Mouse (Mus musculus) heart, embryonic 16.5 days (tissue): ENCODE results near the gene Gm7029. TPM values are rescaled to one million over a fixed set of nuclear protein-coding genes. Genes with fewer than 3 reads are reported as not detected.
A peak's percentile ranks its signal among the peaks of the same experiment; 100 is the strongest.
"Not testable (repeated sequence)": the region's sequence is repeated elsewhere in the genome, so short reads cannot be mapped to it uniquely, and the experiment has no call there.

Experiments
- ATAC-seq: fragments of 200-750 bp; cut with Nextera tagmentation; replicated peaks from 2 replicates; pipeline ENCODE4 v1.8.0; 2017; ENCODE audit warnings: moderate number of reproducible peaks; ENCODE audit not compliant: insufficient read depth, low FRiP score; ENCODE audit errors: extremely low read depth
- H3K27ac ChIP-seq: fragments of 300-500 bp; sonication (generic); 2 replicates; pipeline ENCODE4 v1.5.1; 2014; ENCODE audit warnings: mild to moderate bottlenecking, low read length, control low read depth, moderate library complexity
- H3K27me3 ChIP-seq: fragments of 300-500 bp; sonication (generic); 2 replicates; pipeline ENCODE4 v1.6.1; 2014; ENCODE audit warnings: low read length, mixed read lengths; ENCODE audit not compliant: control insufficient read depth, insufficient read depth
- H3K36me3 ChIP-seq: fragments of 300-500 bp; sonication (generic); 2 replicates; pipeline ENCODE4 v1.6.1; 2014; ENCODE audit not compliant: control insufficient read depth, insufficient read depth
- H3K4me1 ChIP-seq: fragments of 300-500 bp; sonication (generic); 2 replicates; pipeline ENCODE4 v1.6.1; 2014; ENCODE audit warnings: low read length, mixed read lengths; ENCODE audit not compliant: control insufficient read depth, insufficient read depth
- H3K4me2 ChIP-seq: fragments of 300-500 bp; sonication (generic); 2 replicates; pipeline ENCODE4 v1.6.1; 2014; ENCODE audit warnings: low read depth, mild to moderate bottlenecking, control low read depth, low read length
- H3K4me3 ChIP-seq: fragments of 300-500 bp; sonication (generic); 2 replicates; pipeline ENCODE4 v1.5.1; 2014; ENCODE audit warnings: mild to moderate bottlenecking, control low read depth, low read length
- H3K9ac ChIP-seq: fragments of 300-500 bp; sonication (generic); 2 replicates; pipeline ENCODE4 v1.6.1; 2014; ENCODE audit warnings: low read length, control low read depth
- H3K9me3 ChIP-seq: fragments of 300-500 bp; sonication (generic); replicated peaks from 2 replicates; pipeline ENCODE4 v1.6.1; 2016; ENCODE audit warnings: low read length; ENCODE audit not compliant: control insufficient read depth
- WGBS: fragments of 180-500 bp; shearing (Covaris S2); extraction: QIAGEN DNeasy Blood & Tissue Kit; methylation state at CpG from one replicate; pipeline ENCODE4 v1.1.7; 2014; 5-methylcytosine and 5-hydroxymethylcytosine counted together
- polyA plus RNA-seq: library from polyadenylated mRNA; unstranded; fragments of >200 nt; fragmentation: Nextera tagmentation; extraction: Ambion mirVana; gene quantifications from 2 replicates; pipeline ENCODE4 v1.2.1, GENCODE M21; 2015

Gm7029 gene
- polyA plus RNA-seq, 1 experiment from 2014 or later = not detected

DNA sequence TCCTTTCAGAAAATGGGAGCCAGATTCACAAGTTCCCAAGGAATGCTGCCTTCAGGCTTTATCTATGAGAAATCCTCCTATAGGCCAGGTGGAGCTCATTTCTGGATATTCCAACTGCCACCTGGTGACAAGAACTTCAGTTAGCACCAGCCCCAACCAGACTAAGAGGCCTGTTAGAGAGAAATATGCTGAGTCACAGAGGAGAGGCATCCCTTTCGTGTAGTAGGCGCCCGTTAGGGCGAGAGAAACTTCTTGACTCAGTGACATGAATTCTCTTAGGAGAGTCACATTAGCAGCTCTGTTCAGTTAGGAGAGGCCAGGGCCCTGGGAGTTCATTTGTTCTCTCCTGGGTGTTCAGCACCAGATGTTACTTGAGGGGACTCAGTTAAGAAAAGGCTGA is 26.0 kb downstream of the Gm7029 start:
- H3K27ac ChIP-seq = no peak overlapping the region
- no peaks in the 10 kb centered on the region for H3K27me3 ChIP-seq
- no peaks in the 10 kb centered on the region for H3K36me3 ChIP-seq
- no peak overlapping the region for H3K4me3 ChIP-seq
- H3K4me1 ChIP-seq = no peaks in the 10 kb centered on the region
- no peak overlapping the region for H3K9ac ChIP-seq
- ATAC-seq = no peak
- 63% methylated on average over 4 of the region's 4 CpGs for WGBS
- no peak overlapping the region for H3K4me2 ChIP-seq
- no peaks in the 10 kb centered on the region for H3K9me3 ChIP-seq

DNA sequence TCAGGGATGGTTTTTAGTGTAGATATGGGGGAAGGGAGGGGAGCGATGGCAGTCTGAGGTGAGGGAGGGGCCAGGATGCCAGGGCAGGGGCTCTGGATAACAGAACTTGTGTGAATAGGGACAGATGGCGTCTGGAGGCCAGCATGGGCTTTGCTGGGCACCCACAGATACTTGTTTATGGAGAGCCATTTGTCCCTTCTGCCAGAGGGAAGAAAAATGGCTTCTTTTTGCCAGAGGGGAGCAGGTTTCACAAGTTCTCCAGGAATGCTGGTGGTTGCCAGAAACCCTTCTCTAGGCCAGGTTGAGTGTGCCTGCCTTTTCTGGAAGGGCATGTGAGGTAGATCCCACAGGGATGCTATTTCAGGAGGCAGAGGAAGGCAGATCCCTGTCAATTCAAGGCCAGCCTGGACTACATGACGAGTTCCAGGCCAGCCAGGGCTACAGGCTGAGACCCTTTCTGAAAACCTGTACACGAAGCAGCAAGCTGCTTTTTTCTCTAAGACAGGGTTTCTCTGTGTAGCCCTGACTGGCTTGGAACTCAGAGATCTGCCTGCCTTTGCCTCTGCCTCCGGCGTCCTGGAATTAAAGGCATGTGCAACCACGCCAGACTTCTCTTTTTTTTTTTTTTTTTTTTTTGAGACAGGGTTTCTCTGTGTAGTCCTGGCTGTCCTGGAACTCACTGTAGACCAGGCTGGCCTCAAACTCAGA is 26.8 kb downstream of the Gm7029 start:
- H3K36me3 ChIP-seq = no peaks in the 10 kb centered on the region
- H3K27me3 ChIP-seq = no peaks in the 10 kb centered on the region
- H3K9ac ChIP-seq = no peak overlapping the region
- WGBS = 57% methylated on average over 7 of the region's 7 CpGs
- no peaks in the 10 kb centered on the region for H3K9me3 ChIP-seq
- H3K27ac ChIP-seq = no peak overlapping the region
- ATAC-seq = no peak
- no peak overlapping the region for H3K4me3 ChIP-seq
- no peaks in the 10 kb centered on the region for H3K4me1 ChIP-seq
- H3K4me2 ChIP-seq = no peak overlapping the region

DNA sequence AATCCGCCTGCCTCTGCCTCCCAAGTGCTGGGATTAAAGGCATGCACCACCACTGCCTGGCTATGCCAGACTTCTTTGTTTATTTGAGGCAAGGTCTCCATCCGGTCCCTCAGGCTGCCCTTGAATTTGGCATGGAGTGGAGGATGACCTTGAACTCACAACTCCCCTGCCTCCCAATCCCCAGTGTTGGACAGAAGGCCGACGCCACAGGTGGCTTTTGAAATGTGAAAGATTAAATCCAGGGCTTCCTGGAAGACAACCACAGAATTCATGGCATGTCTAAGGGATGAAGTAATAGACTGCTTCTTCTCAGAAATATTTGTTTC is 27.3 kb downstream of the Gm7029 start:
- ATAC-seq = no peak
- Histone ChIP-seq H3K27ac (no peak overlapping the region; the same call in 1 of the 2 replicates), H3K4me1 (no peaks in the 10 kb centered on the region), H3K9me3 (no peaks in the 10 kb centered on the region), H3K9ac (no peak overlapping the region), H3K27me3 (no peaks in the 10 kb centered on the region), H3K4me2 (no peak overlapping the region), H3K4me3 (no peak overlapping the region), H3K36me3 (no peaks in the 10 kb centered on the region)
- 71% methylated on average over 4 of the region's 4 CpGs for WGBS

DNA sequence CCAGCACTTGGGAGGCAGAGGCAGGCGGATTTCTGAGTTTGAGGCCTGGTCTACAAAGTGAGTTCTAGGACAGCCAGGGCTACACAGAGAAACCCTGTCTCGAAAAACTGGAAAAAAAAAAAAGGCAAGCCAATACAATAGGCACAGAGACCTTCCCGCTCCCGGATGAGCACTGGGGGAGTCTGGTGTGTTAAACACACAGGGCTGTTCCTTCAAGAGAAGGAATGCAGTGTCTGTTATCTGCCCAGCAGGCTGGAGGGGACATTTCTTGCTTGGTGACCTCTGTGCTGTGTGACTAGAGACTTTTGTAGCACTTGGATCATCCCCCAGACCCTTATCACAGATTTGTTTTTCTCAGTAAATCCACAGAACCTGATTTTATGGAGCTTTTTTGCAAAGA is 28.0 kb downstream of the Gm7029 start:
- no peak overlapping the region for H3K4me2 ChIP-seq
- no peaks in the 10 kb centered on the region for H3K27me3 ChIP-seq
- H3K4me1 ChIP-seq = no peaks in the 10 kb centered on the region
- no peak for ATAC-seq
- H3K27ac ChIP-seq = no peak overlapping the region; the same call in 1 of the 2 replicates
- H3K9me3 ChIP-seq = no peaks in the 10 kb centered on the region
- H3K4me3 ChIP-seq = no peak overlapping the region
- WGBS = 72% methylated on average over 4 of the region's 4 CpGs
- no peaks in the 10 kb centered on the region for H3K36me3 ChIP-seq
- no peak overlapping the region for H3K9ac ChIP-seq

DNA sequence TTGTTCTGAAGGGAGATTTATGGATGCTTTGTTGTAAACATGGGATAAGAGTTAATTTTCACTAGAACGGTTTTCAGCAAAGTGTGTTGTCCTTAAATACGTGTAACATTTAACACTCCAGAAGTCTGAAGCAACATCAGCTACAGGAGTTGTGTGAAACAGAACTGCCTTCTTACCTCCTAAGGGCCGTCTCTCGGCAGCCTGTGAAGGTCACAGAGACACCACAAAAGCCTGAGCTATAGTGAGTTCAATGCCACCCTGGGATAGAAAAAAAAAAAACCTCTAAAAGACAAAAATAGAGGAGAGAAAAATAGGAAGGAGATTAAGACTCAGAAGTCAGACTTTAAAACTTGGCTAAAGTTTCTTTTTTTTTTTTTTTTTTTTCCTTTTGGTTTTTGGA is 28.4 kb downstream of the Gm7029 start:
- ATAC-seq = no peak
- H3K9ac ChIP-seq = no peak overlapping the region

DNA sequence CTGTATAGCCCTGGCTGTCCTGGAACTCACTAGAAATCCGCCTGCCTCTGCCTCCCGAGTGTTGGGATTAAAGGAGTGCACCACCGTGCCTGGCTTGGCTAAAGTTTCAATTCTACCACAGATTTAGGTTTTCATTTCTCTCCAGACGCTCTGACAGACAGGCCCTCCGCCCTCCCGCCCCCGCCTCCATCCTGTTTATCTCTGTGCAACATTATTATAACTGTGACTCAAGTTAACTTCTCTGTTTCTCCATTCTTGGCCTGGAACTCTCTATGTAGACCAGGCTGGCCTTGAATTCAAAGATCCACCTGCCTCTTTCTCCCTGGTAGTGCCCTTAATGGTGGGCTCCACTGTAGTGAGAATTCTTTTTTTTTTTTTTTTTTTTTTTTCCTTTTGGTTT is 28.9 kb downstream of the Gm7029 start:
- Histone ChIP-seq H3K27me3 (no peaks in the 10 kb centered on the region), H3K4me3 (no peak overlapping the region), H3K4me1 (no peaks in the 10 kb centered on the region), H3K9ac (no peak overlapping the region), H3K27ac (no peak overlapping the region), H3K4me2 (no peak overlapping the region), H3K36me3 (no peaks in the 10 kb centered on the region), H3K9me3 (no peaks in the 10 kb centered on the region)
- no peak for ATAC-seq
- 81% methylated on average over 7 of the region's 7 CpGs for WGBS

More for the DNA sequence above, 28.4 kb downstream of the Gm7029 start:
- Histone ChIP-seq H3K27ac (peak overlapping the region; percentile 62), H3K4me3 (no peak overlapping the region), H3K4me2 (no peak overlapping the region), H3K27me3 (no peaks in the 10 kb centered on the region), H3K36me3 (no peaks in the 10 kb centered on the region), H3K9me3 (no peaks in the 10 kb centered on the region), H3K4me1 (no peaks in the 10 kb centered on the region)
- WGBS = 56% methylated on average over 4 of the region's 4 CpGs

DNA sequence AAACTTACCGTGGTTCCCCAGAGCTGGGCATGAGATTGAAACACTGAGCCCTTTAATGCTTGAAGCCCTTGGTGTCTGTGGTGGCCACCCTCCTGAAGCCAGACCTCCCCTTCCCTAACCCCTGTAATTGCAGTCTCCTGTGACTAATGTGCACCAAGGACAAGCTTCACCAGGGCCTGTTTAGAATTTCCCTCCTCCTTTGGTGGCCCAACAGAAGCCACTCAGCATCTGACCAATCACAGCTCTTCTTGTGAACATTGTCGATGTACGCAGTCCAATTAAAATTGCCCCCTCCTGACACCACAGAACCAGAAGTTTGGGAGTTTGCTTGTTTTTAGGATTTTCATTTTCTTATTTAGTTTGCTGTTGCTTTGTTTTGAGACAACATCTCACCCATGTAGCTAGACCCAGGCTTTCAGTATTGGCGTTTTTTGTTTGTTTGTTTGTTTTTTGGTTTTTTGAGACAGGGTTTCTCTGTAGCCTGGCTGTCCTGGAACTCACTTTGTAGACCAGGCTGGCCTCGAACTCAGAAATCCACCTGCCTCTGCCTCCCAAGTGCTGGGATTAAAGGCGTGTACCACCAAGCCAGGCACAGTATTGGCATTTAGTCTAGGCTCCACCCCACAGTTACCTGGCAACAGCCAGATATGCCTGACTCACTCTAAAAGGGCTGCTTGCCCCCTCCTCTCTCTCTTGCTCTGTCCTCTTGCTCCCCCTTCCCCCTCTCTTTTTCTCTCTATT is 30.4 kb downstream of the Gm7029 start:
- H3K4me1 ChIP-seq, H3K9ac ChIP-seq, H3K4me3 ChIP-seq, H3K27me3 ChIP-seq, H3K27ac ChIP-seq, H3K4me2 ChIP-seq, H3K9me3 ChIP-seq, ATAC-seq, H3K36me3 ChIP-seq: not testable (repeated sequence)
- WGBS = 72% methylated on average over 6 of the region's 6 CpGs

DNA sequence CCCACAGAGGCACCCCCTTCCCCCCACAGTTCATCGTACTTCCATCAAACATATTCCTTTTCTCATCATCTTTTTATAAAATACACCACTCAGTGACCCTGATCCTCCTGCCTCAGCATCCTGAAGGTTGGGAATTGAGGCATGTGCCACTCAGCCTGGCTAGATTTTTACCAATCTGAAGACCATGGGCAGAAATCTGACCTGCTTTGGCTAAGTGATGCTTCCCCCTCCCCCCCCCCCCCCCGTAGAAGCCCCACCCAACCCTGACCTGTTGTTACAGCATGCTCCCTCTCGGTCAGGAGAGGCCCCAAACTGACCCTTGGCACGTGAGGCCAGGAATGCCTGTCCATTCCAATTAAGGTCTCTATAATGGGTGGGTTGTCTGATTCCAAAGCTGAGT is 31.2 kb downstream of the Gm7029 start, which contains the start of gene Platr17:
Platr17 (plus strand) TSS at position 301 of the 400 bp plus-strand sequence.
- H3K36me3 ChIP-seq, H3K9me3 ChIP-seq, H3K9ac ChIP-seq, H3K4me1 ChIP-seq, ATAC-seq, H3K27ac ChIP-seq, H3K27me3 ChIP-seq, H3K4me3 ChIP-seq, H3K4me2 ChIP-seq: not testable (repeated sequence)
- WGBS = 39% methylated on average over 3 of the region's 4 CpGs

DNA sequence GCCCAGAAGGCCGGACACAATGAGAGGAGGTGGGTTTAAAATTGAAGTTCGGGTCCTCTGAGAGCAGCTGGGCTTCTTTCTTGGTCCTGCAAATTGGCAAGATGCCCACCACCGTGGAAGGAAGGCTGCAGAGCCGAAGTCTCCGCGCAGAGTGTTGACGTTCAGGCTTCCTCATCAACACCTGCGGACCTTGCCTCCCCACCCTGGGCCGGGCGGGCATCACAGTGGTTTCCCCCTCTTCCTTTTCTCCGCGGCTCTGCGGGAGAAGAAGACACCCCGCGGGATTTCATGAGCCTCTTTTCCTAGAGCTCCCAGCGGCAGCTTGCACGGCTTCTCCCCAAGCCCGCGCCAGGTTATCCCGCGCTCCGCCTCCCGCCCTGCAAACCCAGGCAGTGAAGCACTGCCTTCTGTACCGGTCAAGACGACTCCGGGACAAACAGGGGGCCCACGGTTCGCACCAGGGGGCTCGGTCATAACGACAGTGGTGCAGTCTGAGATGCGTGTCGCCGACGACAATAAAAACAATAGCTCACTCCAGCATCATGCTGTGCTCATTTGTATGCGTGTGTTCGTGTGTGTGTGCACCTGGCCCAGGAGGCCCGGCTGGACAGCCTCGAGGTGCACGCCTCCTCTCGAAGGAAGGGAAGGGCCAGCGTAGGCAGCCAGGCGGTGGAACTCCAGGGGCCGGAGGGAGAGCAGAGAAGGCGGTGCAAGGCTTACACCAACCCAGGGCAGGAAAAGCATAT is 34.9 kb downstream of the Gm7029 start:
- H3K9me3 ChIP-seq = no peaks in the 10 kb centered on the region
- H3K9ac ChIP-seq = peak overlapping the region; percentile 73
- H3K4me3 ChIP-seq = peak overlapping the region; percentile 77
- peak overlapping the region; percentile 94 for H3K4me2 ChIP-seq
- ATAC-seq = peak; percentile 46
- peaks cover 23% of the 10 kb centered on the region for H3K36me3 ChIP-seq
- peak overlapping the region; percentile 70 for H3K27ac ChIP-seq
- H3K4me1 ChIP-seq = peaks cover 7% of the 10 kb centered on the region
- WGBS = under 1% methylated on average over 43 of the region's 44 CpGs
- no peaks in the 10 kb centered on the region for H3K27me3 ChIP-seq
